Mouse (Mus musculus): ENCODE results near the gene March8. TPM values are rescaled to one million over a fixed set of nuclear protein-coding genes. Genes with fewer than 3 reads are reported as not detected.
"Not testable (repeated sequence)": the region's sequence is repeated elsewhere in the genome, so short reads cannot be mapped to it uniquely, and the experiment has no call there.

March8 gene
- polyA plus RNA-seq, 1 experiment: 47.5 TPM

DNA sequence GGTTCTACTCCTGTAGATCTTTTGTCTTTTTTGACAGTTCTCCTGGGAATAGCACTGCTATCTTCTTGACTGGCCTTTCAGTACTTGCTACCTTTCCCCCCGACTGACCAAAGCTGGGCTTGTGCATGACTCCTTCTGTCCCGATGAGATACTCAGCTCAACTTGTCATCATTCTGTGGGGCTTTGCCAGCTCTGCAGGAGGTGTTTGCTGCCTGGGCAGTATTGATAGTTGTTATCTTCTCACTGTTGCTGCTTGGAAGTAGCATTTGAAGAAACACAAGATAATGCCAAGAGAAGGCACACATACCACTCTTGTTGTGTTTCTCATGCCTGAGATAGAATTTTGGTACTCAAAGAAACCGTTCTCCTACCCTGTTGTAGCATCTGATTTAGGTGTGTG, 12.2 kb downstream of the March8 start:
- Histone ChIP-seq H3K4me1 (ENCODE audit: control insufficient read depth, insufficient read depth, low read length) (no peaks in the 10 kb centered on the region), H3K4me3 (ENCODE audit: insufficient read depth, low read length) (no peak overlapping the region), H3K27ac (ENCODE audit: insufficient read depth, low read length) (no peak overlapping the region)
- TF ChIP-seq POLR2A (IDR thresholded peaks at IDR 0.05; ENCODE audit: low read depth, low read length): no peak

DNA sequence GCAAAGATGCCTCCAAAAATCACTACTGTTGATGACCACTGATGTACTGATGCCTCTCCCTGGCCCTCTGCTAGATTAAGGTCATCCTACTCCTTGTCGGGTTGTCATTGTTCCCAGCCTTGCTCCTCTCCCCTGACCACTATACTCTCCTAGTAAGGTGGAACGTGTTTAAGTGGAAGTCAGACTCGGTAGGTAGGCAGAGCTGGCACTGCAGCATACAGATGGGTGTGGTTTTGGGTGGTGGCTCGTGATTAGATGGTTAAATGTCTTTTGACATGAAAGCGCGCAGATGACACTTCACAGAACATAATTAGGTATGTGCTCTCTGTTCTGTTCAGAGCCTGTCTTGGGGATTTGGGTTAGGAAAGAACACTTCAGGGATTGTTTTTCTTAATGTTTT, 12.8 kb downstream of the March8 start:
- H3K4me1 ChIP-seq (ENCODE audit: control insufficient read depth, insufficient read depth, low read length): no peaks in the 10 kb centered on the region

DNA sequence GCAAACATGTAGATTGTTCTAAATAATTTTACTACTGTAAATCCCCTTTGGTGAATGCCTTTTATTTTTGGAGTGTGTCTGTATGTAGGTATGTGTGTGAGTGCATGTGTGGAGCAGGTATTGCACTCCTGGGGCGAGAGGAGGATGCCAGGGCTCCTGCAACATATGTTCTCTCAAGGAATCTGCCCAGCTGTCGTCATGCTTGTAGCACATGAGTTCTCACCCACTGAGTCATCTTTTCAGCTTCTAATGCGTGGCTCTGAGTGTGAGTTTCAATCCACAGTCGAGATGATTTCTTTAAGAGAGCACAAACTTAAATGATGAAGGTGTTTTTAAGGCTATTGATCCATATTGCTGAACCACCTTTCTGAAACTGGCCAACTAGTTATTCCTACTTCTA, 13.7 kb downstream of the March8 start:
- H3K27ac ChIP-seq (ENCODE audit: insufficient read depth, low read length): no peak overlapping the region
- TF ChIP-seq POLR2A (IDR thresholded peaks at IDR 0.05; ENCODE audit: low read depth, low read length): no peak
- no peak for TF ChIP-seq CTCF (IDR thresholded peaks at IDR 0.05; ENCODE audit: borderline replicate concordance, insufficient read depth, low read length)
- H3K4me3 ChIP-seq (ENCODE audit: insufficient read depth, low read length): no peak overlapping the region
- H3K4me1 ChIP-seq (ENCODE audit: control insufficient read depth, insufficient read depth, low read length): no peaks in the 10 kb centered on the region

More for the DNA sequence above, 12.8 kb downstream of the March8 start:
- no peak for TF ChIP-seq CTCF (IDR thresholded peaks at IDR 0.05; ENCODE audit: borderline replicate concordance, insufficient read depth, low read length)
- no peak for TF ChIP-seq POLR2A (IDR thresholded peaks at IDR 0.05; ENCODE audit: low read depth, low read length)
- Histone ChIP-seq H3K27ac (ENCODE audit: insufficient read depth, low read length) (no peak overlapping the region), H3K4me3 (ENCODE audit: insufficient read depth, low read length) (no peak overlapping the region)

DNA sequence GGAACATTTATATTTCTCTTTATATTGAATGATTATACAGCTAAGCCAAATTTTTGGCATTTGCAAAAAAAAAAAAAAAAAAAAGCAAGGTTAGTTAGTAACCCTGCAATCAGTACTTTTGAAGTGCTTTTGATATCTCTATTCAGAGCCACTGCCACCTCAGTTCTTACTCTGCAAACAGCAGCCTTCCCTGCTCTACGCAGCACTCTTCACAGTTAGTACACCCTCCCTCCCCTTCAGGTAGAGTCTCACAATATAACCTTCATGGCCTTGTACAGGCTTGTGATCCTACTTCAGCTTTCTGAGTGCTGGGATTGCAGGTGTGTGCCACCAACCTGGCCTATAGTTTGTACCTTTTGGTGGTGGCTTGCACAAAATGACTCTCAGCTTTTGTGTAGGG, 15.6 kb downstream of the March8 start:
- TF ChIP-seq POLR2A (IDR thresholded peaks at IDR 0.05; ENCODE audit: low read depth, low read length): no peak
- no peak for TF ChIP-seq CTCF (IDR thresholded peaks at IDR 0.05; ENCODE audit: borderline replicate concordance, insufficient read depth, low read length)
- H3K4me3 ChIP-seq (ENCODE audit: insufficient read depth, low read length): no peak overlapping the region
- H3K4me1 ChIP-seq (ENCODE audit: control insufficient read depth, insufficient read depth, low read length): no peaks in the 10 kb centered on the region
- H3K27ac ChIP-seq (ENCODE audit: insufficient read depth, low read length): no peak overlapping the region

DNA sequence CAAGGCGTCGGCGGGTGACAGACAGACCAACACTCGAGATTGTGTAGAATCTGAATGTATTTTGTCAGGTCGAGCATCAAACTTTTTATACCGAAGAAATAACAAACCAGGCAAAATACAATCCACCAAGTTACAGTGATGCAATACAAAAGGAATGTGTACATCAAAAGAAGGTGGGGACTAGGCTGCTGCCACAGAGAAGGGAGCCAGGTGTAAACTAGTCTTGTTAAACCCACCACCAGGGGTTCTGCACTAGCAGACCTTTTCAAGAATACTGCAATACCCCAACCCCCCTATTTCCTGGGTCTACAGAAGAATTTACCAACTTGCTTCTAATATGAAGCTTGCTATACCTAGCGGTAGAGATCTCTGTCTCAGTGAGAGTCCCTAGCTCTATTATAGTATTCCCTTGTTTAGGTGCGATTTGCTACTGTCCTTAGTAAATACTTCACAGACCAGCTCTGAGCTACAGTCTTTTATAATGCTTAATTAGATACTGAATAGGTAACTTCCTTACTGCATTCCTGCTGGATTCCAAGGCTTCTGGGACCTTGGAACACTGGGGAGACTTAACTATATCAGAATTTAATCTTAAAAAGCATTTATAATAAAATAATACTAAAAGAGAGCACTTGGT, 18.6 kb downstream of the March8 start:
- H3K27ac ChIP-seq (ENCODE audit: insufficient read depth, low read length); H3K4me1 ChIP-seq (ENCODE audit: control insufficient read depth, insufficient read depth, low read length); H3K4me3 ChIP-seq (ENCODE audit: insufficient read depth, low read length): not testable (repeated sequence)

DNA sequence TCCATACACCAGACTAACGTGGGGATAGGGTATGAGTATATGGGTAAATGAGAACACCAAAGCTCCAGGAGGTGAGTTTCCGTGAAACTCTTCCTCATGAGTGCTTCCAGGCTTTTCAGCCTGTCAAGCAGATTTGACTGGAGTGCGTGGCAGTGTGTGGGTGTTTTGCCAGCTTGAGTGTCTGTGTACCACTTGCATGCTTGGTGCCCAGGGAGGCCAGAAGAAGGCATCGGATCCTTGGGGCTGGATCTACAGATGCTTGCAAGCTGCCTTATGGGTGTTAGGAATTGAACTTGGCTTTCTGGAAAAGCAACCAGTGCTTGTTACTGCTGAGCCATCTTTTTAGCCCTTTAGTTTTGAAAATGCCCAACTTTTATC, 19.1 kb downstream of the March8 start:
- no peak overlapping the region for H3K27ac ChIP-seq (ENCODE audit: insufficient read depth, low read length)
- H3K4me3 ChIP-seq (ENCODE audit: insufficient read depth, low read length): no peak overlapping the region
- no peaks in the 10 kb centered on the region for H3K4me1 ChIP-seq (ENCODE audit: control insufficient read depth, insufficient read depth, low read length)
- TF ChIP-seq POLR2A (IDR thresholded peaks at IDR 0.05; ENCODE audit: low read depth, low read length): no peak
- TF ChIP-seq CTCF (IDR thresholded peaks at IDR 0.05; ENCODE audit: borderline replicate concordance, insufficient read depth, low read length): no peak

DNA sequence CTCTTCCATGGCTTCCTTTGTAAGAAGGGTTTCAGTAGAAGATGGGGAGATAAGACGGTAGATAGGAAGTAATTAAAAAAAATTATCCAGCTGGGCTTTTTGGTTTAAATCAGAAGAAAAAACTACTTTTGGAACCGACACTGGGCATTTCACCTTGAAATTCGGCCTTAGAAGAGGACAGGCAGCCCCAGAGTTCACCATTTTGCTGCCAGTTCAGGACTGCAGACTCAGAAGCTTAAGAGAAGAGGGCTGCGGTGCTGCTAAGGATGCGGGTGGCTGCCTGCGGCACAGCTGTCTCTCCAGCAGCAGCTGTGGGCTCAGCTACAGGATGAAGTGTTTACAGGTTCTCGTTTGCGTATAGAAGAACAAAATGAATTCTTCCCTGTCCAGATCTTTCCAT, 20.2 kb downstream of the March8 start:
- H3K4me1 ChIP-seq (ENCODE audit: control insufficient read depth, insufficient read depth, low read length): no peaks in the 10 kb centered on the region
- TF ChIP-seq CTCF (IDR thresholded peaks at IDR 0.05; ENCODE audit: borderline replicate concordance, insufficient read depth, low read length) (no peak), POLR2A (IDR thresholded peaks at IDR 0.05; ENCODE audit: low read depth, low read length) (no peak)
- H3K27ac ChIP-seq (ENCODE audit: insufficient read depth, low read length): no peak overlapping the region
- no peak overlapping the region for H3K4me3 ChIP-seq (ENCODE audit: insufficient read depth, low read length)

DNA sequence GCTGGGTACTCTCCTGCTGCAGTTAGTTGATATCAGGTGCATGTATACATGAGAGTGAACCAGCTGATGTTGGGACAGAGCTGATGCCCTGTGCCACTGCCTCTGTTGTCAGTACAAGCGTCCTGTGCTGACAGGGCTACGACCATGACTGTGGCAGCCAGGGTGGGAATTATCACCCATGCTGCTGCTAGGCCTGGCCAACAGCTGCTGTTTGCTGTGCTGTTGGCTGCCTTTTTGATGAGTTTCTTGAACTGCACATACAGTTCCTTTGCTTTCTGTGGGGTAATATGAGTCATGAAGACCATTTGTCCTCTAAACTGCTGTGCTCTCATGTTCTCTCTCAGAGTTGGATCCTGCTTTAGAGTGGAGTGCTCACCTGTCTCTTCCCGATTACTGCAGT, 21.4 kb downstream of the March8 start:
- H3K4me3 ChIP-seq (ENCODE audit: insufficient read depth, low read length): no peak overlapping the region
- no peak for TF ChIP-seq POLR2A (IDR thresholded peaks at IDR 0.05; ENCODE audit: low read depth, low read length)
- TF ChIP-seq CTCF (IDR thresholded peaks at IDR 0.05; ENCODE audit: borderline replicate concordance, insufficient read depth, low read length): no peak
- no peaks in the 10 kb centered on the region for H3K4me1 ChIP-seq (ENCODE audit: control insufficient read depth, insufficient read depth, low read length)
- no peak overlapping the region for H3K27ac ChIP-seq (ENCODE audit: insufficient read depth, low read length)

DNA sequence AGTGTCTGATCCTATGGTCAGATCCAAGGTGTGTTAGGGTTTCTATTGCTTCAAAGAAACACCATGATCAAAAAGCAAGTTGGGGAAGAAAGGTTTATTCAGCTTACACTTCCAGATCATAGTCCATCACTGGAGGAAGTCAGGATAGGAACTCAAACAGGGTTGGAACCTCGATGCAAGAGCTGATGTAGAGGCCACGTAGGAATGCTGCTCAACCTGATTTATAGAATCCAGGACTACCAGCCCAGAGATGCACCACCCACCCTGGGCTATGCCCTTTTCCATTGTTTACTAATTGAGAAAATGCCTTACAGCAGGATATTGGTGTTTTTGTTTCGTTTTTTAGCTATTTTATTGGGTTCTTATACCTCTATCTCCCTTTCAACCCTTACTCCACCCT, 23.6 kb downstream of the March8 start:
- Histone ChIP-seq H3K4me1 (ENCODE audit: control insufficient read depth, insufficient read depth, low read length) (no peaks in the 10 kb centered on the region), H3K27ac (ENCODE audit: insufficient read depth, low read length) (no peak overlapping the region), H3K4me3 (ENCODE audit: insufficient read depth, low read length) (no peak overlapping the region)
- TF ChIP-seq POLR2A (IDR thresholded peaks at IDR 0.05; ENCODE audit: low read depth, low read length): no peak
- no peak for TF ChIP-seq CTCF (IDR thresholded peaks at IDR 0.05; ENCODE audit: borderline replicate concordance, insufficient read depth, low read length)

DNA sequence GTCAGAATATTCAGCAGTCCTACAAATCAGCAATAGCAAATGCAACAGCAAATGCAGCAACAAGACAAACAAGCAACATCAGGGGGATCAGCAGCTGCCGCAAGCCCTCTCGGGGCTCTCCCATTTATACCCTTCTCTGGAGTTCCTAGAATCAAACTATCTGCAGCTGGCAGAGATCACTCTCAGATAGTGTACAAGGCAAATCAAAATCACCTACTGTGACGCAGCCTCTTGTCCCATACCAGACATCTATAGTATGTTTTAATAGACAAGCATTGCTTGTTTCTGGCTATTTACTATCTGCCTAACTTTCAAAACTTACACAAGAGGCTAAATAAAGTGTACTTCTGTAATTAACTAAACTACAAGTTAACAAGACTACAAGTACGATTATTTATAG, 24.2 kb downstream of the March8 start:
- H3K27ac ChIP-seq (ENCODE audit: insufficient read depth, low read length): no peak overlapping the region
- H3K4me3 ChIP-seq (ENCODE audit: insufficient read depth, low read length): no peak overlapping the region
- H3K4me1 ChIP-seq (ENCODE audit: control insufficient read depth, insufficient read depth, low read length): no peaks in the 10 kb centered on the region
- TF ChIP-seq POLR2A (IDR thresholded peaks at IDR 0.05; ENCODE audit: low read depth, low read length): no peak
- no peak for TF ChIP-seq CTCF (IDR thresholded peaks at IDR 0.05; ENCODE audit: borderline replicate concordance, insufficient read depth, low read length)

DNA sequence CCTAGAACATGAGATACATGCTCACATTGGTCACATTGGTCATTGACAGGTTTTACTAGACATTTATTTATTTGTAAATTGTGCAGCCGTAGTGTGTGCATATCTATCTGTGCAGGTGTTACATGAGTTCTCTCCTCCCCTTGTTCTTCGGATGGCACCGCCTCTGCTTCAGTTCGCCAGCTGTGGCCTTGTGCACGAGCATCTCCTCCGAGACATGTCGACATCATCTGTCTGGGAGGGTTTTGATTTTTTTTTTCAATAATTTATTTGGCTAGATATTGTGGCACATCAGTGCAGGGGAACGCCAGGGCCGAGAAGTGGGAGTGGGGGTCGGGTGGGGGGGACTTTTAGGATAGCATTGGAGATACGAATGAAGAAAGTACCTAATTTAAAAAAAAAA, 30.1 kb downstream of the March8 start:
- TF ChIP-seq POLR2A (IDR thresholded peaks at IDR 0.05; ENCODE audit: low read depth, low read length) (no peak), CTCF (IDR thresholded peaks at IDR 0.05; ENCODE audit: borderline replicate concordance, insufficient read depth, low read length) (no peak)
- H3K27ac ChIP-seq (ENCODE audit: insufficient read depth, low read length): no peak overlapping the region
- no peaks in the 10 kb centered on the region for H3K4me1 ChIP-seq (ENCODE audit: control insufficient read depth, insufficient read depth, low read length)
- no peak overlapping the region for H3K4me3 ChIP-seq (ENCODE audit: insufficient read depth, low read length)

Measured in embryonic fibroblast, embryonic 13.5 days (primary cell).